Mouse (Mus musculus) lung, adult 2 months (tissue): ENCODE measurements around the gene Synrg. TPM values are rescaled to one million over a fixed set of nuclear protein-coding genes. Genes with fewer than 3 reads are reported as not detected.
A peak's percentile ranks its signal among the peaks of the same experiment; 100 is the strongest.

ENCODE experiments used
- DNase-seq: peaks from one replicate; pipeline ENCODE4 v3.0.0; 2022
- H3K4me1 ChIP-seq: fragments of 200-500 bp; 2 replicates; pipeline ENCODE4 v1.6.1; 2011; ENCODE audit warnings: low read length; ENCODE audit not compliant: control insufficient read depth, insufficient read depth
- H3K4me3 ChIP-seq: fragments of 200-500 bp; replicated peaks from 2 replicates; pipeline ENCODE3; 2011; ENCODE audit warnings: low read depth, mild to moderate bottlenecking, control low read depth, low read length; ENCODE audit errors: extremely low read depth
- CTCF ChIP-seq: fragments of 200-500 bp; IDR thresholded peaks from 2 replicates; pipeline ENCODE4 v1.5.1; 2011; ENCODE audit warnings: mild to moderate bottlenecking, low read length, control low read depth; ENCODE audit not compliant: insufficient read depth
- POLR2A ChIP-seq: fragments of 200-500 bp; IDR thresholded peaks from 2 replicates; pipeline ENCODE4 v1.6.1; 2011; ENCODE audit warnings: low read depth, mild to moderate bottlenecking, control low read depth, low read length, borderline replicate concordance; ENCODE audit errors: extremely low read depth
- WGBS: fragments of 180-500 bp; shearing (Covaris S2); methylation state at CpG from one replicate; pipeline ENCODE4 v1.1.7; 2018; 5-methylcytosine and 5-hydroxymethylcytosine counted together
- polyA plus RNA-seq: library from polyadenylated mRNA; depleted of rRNA; stranded (reverse); fragments of >200 nt; gene quantifications from 2 replicates; pipeline ENCODE4 v1.2.3, GENCODE M21; 2012

The Synrg gene
- polyA plus RNA-seq, 1 experiment: 30.5 TPM

GRCm38 (mm10) chr11:83999411-83999915 is 35.2 kb downstream of the Synrg start:
- WGBS: 91% methylated on average over 4 of the region's 4 CpGs
- Histone ChIP-seq H3K4me3 (no peak overlapping the region), H3K4me1 (no peaks in the 10 kb centered on the region)
- TF ChIP-seq CTCF: no peak
- no peak for DNase-seq

GRCm38 (mm10) chr11:84001257-84001656 is 37.0 kb downstream of the Synrg start:
- WGBS: 91% methylated on average over 3 of the region's 3 CpGs
- no peak for TF ChIP-seq POLR2A
- no peak for TF ChIP-seq CTCF
- Histone ChIP-seq H3K4me3 (no peak overlapping the region), H3K4me1 (no peaks in the 10 kb centered on the region)
- no peak for DNase-seq

GRCm38 (mm10) chr11:84003986-84004385 is 39.8 kb downstream of the Synrg start:
- TF ChIP-seq POLR2A: no peak
- no peak for TF ChIP-seq CTCF
- DNase-seq: no peak
- Histone ChIP-seq H3K4me1 (no peaks in the 10 kb centered on the region), H3K4me3 (no peak overlapping the region)
- WGBS: 87% methylated on average over 6 of the region's 6 CpGs

- H3K4me3 ChIP-seq: no peak overlapping the region
- 81% methylated on average over 9 of the region's 9 CpGs for WGBS
- TF ChIP-seq CTCF (peak; percentile 8; the same call in 1 of the 2 replicates), POLR2A (no peak)
- H3K4me1 ChIP-seq: no peaks in the 10 kb centered on the region
- DNase-seq: no peak
Observed at GRCm38 (mm10) chr11:84009001-84009400, 44.8 kb downstream of the Synrg start.

- Histone ChIP-seq H3K4me1 (no peaks in the 10 kb centered on the region), H3K4me3 (no peak overlapping the region)
- 84% methylated on average over 9 of the region's 9 CpGs for WGBS
- TF ChIP-seq POLR2A (no peak), CTCF (no peak)
- no peak for DNase-seq
Observed at GRCm38 (mm10) chr11:84010411-84010810, 46.2 kb downstream of the Synrg start.

GRCm38 (mm10) chr11:84011050-84011449 is 46.8 kb downstream of the Synrg start:
- no peak overlapping the region for H3K4me3 ChIP-seq
- H3K4me1 ChIP-seq: no peaks in the 10 kb centered on the region
- DNase-seq: no peak
- TF ChIP-seq POLR2A (no peak), CTCF (no peak)
- 69% methylated on average over 12 of the region's 12 CpGs for WGBS

GRCm38 (mm10) chr11:84011576-84011975 is 47.3 kb downstream of the Synrg start:
- Histone ChIP-seq H3K4me3 (no peak overlapping the region), H3K4me1 (no peaks in the 10 kb centered on the region)
- TF ChIP-seq POLR2A (no peak), CTCF (no peak)
- WGBS: 73% methylated on average over 2 of the region's 2 CpGs
- no peak for DNase-seq

- WGBS: 40% methylated on average over 7 of the region's 7 CpGs
- TF ChIP-seq CTCF: no peak
- TF ChIP-seq POLR2A: no peak
- Histone ChIP-seq H3K4me1 (no peaks in the 10 kb centered on the region), H3K4me3 (no peak overlapping the region)
- DNase-seq: no peak
Observed at GRCm38 (mm10) chr11:84013105-84013504, 48.9 kb downstream of the Synrg start.

GRCm38 (mm10) chr11:84016147-84016809 is 52.0 kb downstream of the Synrg start:
- DNase-seq: no peak
- 68% methylated on average over 6 of the region's 6 CpGs for WGBS
- no peak for TF ChIP-seq POLR2A
- TF ChIP-seq CTCF: no peak
- Histone ChIP-seq H3K4me3 (no peak overlapping the region), H3K4me1 (no peaks in the 10 kb centered on the region)

- WGBS: 83% methylated on average over 7 of the region's 7 CpGs
- DNase-seq: no peak
- no peak for TF ChIP-seq POLR2A
- TF ChIP-seq CTCF: no peak
- Histone ChIP-seq H3K4me1 (no peaks in the 10 kb centered on the region), H3K4me3 (no peak overlapping the region)
Observed at GRCm38 (mm10) chr11:84016810-84017508, 52.7 kb downstream of the Synrg start.
